Mouse (Mus musculus) neural tube, embryonic 10.5 days (tissue): ENCODE data around the gene Foxl1.
A peak's percentile ranks its signal among the peaks of the same experiment; 100 is the strongest.

Experiments used
- DNase-seq: peaks from one replicate; pipeline ENCODE4 v3.0.0-alpha.2; 2017; ENCODE audit warnings: low spot score; ENCODE audit errors: extremely low spot score

The Foxl1 gene

DNA sequence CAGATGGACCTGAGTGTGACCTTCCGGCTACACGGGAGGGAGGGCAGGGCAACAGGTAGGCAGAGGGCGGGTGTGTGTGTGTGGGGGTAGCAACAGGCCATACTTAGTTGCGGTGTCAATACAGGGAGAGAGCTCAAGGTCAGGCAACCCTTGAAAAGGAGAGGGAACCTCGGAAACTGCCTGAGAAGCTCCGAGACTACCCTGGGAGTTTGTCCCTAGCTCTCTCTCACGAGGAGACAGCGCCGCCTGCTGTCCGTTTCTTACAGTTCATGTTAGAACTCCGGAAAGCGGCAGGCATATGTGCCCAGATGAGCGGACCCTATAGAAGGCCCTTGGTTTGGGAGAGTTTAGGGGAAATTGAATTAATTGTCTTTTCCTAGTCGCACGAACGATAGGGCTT lies 35.1 kb upstream of the Foxl1 start:
- peak; percentile 92 for DNase-seq

DNA sequence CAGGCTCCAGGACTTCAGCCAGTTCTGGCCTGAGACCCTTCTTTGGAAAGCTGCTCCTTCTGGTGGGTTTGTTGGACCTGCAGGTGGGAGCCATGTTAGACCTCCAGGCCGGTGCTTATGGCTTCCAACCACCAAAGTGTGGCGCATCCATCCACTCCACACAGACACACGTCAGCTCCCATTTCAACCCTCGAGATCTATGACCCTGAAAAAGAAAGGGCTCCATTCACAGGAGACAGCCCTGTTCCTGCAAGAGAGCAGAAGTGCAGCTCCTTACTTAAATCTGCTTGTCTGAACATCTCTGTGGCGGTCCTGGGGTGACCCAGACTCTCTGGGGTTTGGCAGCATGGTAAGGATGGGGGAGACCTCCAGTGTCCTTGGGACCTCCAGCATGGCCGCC lies 34.2 kb upstream of the Foxl1 start:
- peak; percentile 26 for DNase-seq

DNA sequence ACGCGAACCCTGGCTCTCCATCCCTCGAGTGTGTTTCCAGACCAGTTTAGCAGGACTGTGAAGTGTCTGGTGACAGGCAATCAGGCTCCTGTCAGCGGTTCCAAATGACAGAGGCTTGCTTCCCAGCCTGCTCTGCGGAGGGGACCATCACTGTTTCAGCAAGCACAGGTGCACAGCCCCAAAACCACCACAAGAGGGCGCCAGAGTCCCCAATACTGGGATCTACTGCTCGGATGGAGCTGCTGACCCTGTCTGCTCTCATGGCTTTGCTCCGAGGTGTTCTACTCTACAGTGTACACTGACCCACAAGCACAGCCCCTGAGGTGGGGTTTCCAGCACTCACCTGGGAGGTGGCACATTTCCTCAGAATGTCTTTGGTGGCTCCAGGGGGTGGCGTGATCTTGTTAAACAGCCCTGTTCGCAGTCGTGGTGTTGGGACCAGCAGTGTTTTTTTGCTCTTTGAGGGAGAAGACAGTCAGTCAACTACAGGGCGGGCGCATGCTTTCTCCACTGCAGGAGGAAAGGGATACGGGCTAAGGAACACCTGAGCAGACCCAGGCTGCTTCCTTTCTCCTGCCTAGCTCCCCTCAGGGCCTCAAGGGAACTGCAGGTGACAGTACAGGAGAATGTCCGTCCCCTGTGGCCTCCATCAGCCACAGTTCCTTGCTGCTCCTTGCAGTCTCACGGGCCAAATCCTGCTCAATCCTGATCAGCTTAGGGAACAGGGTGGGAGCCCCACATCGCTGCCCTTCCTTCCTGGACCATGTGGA lies 23.5 kb upstream of the Foxl1 start:
- peak; percentile 89 for DNase-seq

DNA sequence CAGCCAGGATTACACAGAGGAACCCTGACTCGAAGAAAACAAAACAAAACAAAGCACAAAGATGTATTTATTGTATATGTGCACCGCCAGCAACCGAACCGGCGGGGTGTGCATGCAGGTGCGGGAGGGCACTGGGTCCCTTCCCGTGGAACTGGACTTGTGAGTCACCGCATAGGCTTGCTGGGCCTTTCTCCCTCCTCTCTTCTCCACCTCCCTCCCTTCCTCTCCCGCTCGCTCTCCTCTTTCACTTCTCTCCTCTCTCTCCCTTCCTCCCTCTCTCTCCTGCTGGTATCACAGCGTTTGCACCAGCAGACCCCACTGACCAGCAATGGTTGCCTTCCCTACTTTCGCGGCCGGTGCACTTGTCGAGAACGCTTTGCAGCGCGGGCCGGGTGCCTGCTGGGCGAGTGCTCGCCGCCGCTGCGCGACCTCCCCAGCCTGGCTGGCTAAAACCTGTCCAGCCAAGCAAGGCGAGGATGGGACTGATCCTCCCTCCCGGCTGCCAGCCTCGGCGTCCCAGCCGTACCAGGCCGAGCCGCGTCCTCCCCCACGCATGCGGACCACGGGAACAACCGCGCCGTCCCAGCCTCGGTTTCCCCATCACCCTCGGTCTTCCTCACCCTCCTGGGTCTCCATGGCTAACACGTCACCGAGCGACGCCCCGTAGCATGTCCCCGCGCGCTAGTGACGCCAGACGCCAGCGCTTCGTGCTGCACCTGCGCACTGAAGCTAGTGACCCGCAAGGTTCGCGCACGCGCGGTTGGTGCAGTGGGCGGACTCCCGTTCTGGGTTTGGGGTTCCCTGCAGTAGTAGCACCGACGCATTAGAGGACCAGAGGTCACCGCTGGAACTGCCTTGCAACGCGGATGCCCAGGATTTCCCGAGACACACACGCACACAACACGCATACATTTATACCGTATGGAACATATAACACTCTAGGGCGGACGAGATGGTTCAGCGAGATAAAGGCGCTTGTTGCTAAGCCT lies 19.8 kb upstream of the Foxl1 start, which contains the start of gene Mthfsd:
TSS of gene Mthfsd (minus strand) at position 725 of the 989 bp plus-strand sequence.
- DNase-seq, result peak; percentile 98

DNA sequence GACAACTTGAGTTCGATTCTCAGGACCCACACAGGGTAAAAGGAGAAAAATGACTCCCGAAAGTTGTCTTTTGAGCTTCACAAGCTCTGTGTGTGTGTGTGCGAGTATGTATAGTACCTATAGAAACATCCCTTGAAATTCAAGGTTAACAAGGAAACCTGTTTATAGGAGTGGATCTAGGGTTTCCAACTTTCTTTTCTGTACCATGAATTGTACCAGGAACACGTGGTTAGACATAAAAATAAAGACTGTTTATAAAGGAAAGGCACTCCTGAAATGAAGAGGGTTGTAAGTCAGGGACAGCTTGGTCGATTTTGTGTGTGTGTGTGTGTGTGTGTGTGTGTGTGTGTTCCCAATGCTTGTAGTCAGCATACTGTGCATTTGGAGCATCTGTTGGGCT lies 19.1 kb upstream of the Foxl1 start:
- no peak for DNase-seq

DNA sequence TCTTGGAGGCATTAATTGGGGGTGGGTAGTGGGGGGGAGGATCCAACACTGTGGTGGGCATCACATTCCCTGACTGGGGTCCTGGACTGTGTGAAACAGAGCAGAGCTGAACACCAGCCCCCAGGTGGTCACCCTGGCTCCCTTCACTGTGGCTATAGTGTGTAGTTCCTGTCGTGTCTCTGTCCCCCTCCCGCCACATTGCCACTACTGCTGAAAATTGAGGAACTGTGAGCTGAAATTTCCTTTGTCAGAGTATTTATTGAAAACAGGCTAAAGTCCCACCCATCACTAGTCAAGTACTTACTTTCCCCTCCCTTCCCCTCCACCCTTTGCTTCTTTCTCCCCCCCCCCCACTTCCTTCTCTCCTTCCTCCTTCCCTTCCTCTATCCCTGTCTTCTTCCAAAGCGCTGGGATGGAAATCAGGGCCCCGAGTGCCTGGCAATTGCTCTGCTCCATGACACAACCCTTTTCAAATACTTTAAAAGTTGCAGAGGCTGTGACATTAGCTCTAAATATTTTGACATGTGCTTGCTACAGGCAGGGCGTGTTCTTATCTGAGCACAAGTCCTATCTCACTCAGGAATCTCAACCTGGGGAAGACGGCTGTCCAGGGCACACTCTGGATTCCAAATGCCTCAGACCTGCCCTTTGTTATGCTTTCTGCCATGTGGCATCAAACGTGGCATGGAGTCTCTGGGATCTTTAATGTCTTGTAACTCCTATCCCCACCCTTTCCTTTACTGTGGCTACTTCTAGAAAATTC lies 16.4 kb upstream of the Foxl1 start:
- no peak for DNase-seq

DNA sequence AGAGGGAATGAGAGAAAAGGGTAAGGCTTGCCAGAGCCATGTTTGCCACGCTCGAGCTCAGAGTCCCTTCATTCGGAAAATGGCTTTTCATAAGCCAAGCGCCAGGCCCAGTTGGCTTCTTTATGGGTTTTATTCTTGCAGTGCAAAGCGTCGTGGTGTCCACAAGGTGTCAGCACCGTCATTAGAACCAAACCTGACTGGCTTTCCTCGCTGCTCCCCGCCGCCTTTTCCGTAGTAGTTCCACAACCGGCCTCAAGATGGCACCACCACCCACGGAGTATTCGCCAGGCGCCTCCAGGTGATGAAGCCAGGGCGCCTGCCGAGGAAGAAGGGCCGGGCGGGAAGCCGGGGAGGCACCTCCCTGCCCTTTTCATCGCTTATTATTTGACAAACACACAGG lies 14.5 kb upstream of the Foxl1 start:
- peak; percentile 99 for DNase-seq

DNA sequence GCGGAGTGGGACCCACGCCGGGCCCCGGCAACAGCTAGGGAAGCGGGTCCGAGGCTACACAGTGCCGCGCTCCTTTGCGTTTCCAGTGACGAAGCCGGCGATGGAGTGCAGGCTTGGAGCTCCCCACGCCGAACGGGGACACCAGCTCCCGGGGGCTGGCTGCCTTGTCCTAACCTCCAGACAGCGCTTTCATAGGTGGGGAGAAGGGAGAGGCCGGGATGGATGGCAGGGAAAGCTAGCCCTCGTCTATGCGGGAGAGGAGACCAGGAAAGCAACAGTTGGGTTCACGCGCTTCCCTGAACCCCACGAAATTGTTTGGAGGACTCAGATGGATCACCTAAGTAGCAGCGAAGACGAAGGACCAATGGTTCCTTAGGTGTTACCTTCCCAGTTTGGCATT lies 12.6 kb upstream of the Foxl1 start:
- peak; percentile 67 for DNase-seq

DNA sequence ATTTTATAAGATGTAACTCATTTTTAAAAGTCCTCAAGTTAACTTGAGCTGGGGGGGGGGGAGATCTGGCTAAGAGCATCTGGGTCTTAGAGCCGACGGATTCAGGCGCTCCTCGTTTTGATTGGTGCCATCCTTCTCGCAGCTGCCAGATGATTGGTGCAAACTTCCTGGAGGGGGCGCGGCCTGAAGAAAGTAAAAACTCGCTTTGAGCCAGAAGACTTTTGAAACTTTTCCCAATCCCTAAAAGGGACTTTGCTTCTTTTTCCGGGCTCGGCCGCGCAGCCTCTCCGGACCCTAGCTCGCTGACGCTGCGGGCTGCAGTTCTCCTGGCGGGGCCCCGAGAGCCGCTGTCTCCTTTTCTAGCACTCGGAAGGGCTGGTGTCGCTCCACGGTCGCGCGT lies 11.8 kb upstream of the Foxl1 start, which contains the start of gene Foxc2:
TSS of gene Foxc2 (plus strand) at position 224 of the 400 bp plus-strand sequence.
- no peak for DNase-seq

DNA sequence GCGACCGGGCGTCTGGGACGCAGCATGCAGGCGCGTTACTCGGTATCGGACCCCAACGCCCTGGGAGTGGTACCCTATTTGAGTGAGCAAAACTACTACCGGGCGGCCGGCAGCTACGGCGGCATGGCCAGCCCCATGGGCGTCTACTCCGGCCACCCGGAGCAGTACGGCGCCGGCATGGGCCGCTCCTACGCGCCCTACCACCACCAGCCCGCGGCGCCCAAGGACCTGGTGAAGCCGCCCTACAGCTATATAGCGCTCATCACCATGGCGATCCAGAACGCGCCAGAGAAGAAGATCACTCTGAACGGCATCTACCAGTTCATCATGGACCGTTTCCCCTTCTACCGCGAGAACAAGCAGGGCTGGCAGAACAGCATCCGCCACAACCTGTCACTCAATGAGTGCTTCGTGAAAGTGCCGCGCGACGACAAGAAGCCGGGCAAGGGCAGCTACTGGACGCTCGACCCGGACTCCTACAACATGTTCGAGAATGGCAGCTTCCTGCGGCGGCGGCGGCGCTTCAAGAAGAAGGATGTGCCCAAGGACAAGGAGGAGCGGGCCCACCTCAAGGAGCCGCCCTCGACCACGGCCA lies 11.1 kb upstream of the Foxl1 start:
- peak; percentile 80 for DNase-seq

DNA sequence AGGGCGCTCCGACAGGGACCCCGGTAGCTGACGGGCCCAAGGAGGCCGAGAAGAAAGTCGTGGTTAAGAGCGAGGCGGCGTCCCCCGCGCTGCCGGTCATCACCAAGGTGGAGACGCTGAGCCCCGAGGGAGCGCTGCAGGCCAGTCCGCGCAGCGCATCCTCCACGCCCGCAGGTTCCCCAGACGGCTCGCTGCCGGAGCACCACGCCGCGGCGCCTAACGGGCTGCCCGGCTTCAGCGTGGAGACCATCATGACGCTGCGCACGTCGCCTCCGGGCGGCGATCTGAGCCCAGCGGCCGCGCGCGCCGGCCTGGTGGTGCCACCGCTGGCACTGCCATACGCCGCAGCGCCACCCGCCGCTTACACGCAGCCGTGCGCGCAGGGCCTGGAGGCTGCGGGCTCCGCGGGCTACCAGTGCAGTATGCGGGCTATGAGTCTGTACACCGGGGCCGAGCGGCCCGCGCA lies 10.5 kb upstream of the Foxl1 start:
- DNase-seq, result peak; percentile 74

DNA sequence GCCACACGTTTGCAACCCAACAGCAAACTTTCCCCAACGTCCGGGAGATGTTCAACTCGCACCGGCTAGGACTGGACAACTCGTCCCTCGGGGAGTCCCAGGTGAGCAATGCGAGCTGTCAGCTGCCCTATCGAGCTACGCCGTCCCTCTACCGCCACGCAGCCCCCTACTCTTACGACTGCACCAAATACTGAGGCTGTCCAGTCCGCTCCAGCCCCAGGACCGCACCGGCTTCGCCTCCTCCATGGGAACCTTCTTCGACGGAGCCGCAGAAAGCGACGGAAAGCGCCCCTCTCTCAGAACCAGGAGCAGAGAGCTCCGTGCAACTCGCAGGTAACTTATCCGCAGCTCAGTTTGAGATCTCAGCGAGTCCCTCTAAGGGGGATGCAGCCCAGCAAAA lies 9.8 kb upstream of the Foxl1 start:
- DNase-seq, result peak; percentile 57

DNA sequence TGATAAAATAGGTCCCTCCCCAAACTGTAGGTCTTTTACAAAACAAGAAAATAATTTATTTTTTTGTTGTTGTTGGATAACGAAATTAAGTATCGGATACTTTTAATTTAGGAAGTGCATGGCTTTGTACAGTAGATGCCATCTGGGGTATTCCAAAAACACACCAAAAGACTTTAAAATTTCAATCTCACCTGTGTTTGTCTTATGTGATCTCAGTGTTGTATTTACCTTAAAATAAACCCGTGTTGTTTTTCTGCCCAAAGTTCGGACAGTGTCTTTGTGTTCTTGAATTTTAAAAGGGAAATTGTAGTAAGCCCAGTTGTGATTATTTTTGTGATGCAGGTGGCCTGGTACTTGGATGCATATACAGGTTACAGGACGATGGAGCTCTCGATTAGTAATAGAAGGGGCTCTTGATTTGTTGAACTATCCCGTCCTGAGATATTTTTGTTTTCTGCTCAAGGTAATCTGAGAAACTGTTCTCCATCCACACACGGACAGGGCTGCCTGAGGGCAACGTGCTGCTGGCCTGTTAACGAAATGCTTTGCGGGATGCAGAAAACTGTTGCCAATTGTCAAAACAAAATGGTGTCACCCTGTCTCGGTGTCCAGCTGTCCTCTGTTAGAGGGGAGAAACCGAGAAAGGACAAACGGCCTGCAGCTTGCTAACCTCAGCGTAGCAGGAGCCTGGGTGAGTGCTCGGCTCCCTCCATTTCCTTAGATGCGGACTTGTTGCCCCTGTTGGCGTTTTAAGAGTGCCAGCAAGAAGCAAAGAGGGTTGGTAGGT lies 8.9 kb upstream of the Foxl1 start:
- peak; percentile 53 for DNase-seq

DNA sequence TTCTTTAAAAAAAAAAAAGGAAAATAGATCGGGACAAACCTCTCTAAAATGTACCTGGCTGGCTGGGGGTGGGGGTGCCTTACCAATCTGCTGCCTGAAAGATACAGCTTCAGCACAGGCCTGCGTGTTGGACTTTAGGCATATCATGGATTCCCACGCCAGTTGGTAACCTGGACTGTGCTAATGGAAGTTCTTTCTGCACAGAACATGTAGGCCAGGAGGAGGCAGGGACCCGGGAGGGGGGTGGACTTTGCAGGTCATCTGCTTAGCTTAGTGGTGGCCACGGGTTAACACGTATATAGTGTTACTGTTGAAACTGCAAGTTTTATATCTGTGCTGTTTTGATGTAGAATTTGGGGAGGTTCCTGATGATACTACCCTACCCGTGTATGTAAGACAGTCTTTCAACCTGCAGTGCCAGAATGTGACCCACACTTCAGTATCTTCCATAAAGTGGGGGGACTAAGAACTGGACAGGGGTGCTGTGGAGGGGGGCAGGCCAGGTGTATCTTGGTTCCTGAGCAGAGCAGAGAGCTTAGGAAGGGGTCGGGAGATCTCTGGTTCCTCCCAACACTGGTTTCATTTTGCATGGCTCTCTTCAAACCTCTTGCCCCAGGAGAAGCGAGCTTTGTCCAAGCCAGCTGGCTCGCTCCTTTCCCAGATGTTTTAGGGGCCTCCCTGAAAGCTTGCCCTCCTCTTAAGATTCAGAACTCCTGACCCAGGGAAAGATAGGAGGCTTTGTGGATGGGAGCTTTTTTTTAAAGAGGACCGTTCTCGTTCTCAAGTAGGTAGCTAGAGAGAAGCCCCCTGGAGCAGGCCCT lies 7.9 kb upstream of the Foxl1 start:
- DNase-seq, result peak; percentile 50

DNA sequence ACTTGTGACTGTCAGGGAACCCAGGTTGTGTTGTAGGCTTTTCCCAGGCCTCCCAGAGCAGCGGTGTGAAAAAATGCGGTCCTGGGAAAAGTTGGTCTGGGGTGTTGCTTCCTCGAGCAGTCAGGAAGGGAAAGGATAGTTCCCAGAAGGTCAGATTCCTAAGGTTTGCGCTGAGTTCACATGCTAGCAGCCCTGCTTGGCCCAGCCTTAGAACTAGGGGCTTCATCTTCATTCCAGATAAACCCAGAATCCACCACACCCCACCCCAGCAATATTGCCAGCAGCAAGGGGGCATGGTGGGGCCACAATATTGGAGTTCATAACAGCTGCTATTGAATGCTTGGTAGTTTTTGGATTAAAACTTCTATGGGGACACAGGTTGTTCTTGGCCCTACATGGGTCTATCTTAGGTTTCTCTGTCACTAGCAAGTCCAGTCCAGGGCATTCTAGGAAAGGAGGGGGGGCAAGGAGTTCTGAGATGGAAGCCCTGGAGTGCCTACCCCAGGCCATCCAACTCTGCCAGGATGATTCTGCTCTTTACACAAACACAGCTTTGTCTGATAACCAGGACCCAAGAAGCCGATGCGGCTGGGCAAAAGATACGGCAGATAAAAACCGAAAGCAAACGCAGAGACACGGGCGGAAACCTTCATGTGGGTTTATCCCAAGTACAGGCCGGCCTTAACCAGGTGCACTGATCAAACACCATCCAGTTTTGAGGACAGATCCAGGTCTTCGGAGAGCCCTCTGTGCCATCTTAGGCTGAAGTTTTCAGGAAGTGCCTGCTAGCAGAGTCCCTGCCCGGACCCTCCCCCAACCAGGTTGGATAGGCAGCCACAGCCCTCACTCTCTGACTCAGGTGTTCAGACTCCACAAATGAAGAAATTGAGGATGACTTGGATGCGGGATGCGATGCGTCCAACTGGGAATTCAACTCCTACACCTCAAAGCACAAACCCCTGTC lies 7.0 kb upstream of the Foxl1 start:
- DNase-seq, result peak; percentile 41

DNA sequence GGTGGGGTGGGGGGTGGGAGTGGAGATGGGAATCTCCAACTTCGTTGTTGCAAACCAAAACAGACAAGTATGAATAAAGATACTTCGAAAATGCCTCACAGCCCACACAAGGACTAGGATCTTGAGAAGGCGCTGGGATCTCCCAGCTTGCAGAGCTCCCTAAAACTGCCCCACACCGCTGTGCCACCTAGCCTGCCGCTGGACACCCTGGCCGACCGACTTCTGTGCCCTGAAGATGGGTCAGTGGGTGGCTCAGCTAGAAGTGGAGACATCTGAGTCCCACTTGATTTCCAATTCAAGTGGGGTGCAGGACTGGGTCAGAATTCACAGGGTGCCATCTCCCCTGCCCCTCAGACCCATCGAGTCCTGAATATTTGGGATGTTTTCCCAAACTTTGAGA lies 6.0 kb upstream of the Foxl1 start:
- DNase-seq, result peak; percentile 26

DNA sequence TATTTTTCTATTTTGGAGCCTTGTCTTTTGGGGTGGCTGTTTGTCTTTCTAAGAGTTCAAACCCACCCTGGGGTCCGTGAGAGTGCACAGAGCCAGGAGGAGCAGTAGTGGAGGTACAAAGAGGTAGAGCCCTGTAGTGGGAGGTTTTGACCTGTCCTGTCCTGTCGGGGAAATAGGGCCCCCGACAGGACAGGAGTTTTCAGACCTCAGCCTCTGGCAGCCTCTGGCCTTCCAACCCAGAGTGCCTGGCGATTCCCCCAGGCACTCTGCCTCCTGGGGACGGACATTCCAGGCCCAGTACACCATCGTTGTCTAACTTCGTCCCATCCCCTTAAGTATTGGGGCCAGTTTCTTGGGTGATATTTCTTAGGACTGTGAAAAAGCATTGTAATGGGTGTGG lies 5.4 kb upstream of the Foxl1 start:
- no peak for DNase-seq

DNA sequence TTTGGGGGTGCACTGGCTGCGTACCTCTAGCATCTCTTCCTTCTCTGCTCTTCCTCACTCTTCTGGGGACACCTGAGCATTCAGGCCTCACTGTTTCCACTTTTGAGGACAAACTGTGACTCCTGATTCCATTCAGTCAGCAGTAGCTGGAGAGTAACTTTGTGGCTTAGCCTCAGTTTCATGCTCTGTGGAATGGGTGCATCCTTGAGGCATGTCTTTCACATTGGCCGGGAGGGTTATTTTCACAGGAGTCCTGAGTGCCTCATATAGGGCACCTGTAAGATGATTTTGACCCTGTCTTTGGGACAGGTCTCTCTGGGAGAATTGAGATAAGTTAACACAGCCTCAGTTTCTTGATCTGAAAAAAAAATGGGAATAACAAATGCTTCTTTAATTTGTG lies 4.6 kb upstream of the Foxl1 start:
- no peak for DNase-seq
